9 mouse cellular contexts compared by ENCODE assay signal in the genomic region with DNA sequence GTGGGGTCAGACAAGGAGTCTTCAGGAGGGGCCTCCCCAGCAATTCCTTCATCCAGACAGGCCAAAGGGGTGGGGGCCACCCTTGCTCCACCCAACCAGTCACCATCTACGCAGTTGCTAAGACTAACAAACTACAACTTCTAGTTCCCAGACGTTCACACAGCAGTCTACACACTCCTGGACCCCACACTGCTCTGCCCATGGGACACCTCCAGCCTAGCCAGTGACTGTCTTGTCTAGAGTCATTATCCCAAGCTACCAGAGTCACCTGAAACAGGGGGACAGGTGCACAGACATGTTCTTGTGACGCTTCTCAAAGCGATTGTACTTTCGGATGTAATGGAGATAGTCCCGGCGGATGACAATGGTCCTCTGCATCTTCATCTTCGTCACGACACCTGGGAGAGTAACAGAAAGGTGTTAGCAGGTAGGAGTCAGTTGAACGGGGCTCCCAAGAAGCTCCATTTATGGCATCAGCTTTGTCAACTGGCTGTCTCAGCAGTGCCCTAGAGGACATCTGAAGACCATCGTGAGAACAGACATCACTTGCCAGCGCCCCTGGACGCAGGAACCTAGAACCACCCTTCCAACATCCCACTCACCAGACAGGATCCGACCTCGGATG. TPM values are rescaled to one million over a fixed set of nuclear protein-coding genes. Genes with fewer than 3 reads are reported as not detected.
DNase-seq lines count a peak whose midpoint lies in the region; ATAC-seq and TF ChIP-seq lines count a peak whose summit lies in the region.
"Had no signal": no experiment of that assay in that cellular context is flagged by ENCODE, and none has a peak within 500 bp of the region (broad histone marks: within the 10 kb centered on the region; RNA-seq: fewer than 3 reads in every experiment).

No protein-coding gene starts in this region.

- no peaks in the 10 kb centered on the region for H3K9me3 ChIP-seq in limb, embryonic 15.5 days
- no peaks in the 10 kb centered on the region for H3K9me3 ChIP-seq in stomach, postnatal 0 days (ENCODE audit: control insufficient read depth, low read length)

- no peak for TF ChIP-seq EP300 in stomach, postnatal 0 days (optimal IDR thresholded peaks at IDR 0.05)

- no peaks in the 10 kb centered on the region; the same call in none of the 2 replicates for H3K36me3 ChIP-seq in testis, adult 2 months (ENCODE audit: control insufficient read depth, insufficient read depth, low read length)
- peaks cover 69% of the 10 kb centered on the region for H3K36me3 ChIP-seq in limb, embryonic 15.5 days
- H3K36me3 ChIP-seq in stomach, postnatal 0 days (ENCODE audit: control insufficient read depth, insufficient read depth, low read length), result peaks cover 29% of the 10 kb centered on the region

- no peak overlapping the region for H3K27ac ChIP-seq in testis, adult 2 months (ENCODE audit: control insufficient read depth, insufficient read depth, low read depth, low read length)
- H3K27ac ChIP-seq in limb, embryonic 15.5 days, result peak overlapping the region; percentile 89
- no peak overlapping the region for H3K27ac ChIP-seq in stomach, postnatal 0 days (replicated peaks)

- peak; percentile 44 for DNase-seq in cerebellum, adult 9-10 months
- DNase-seq in cerebellum, adult 18-20 months, result no peak
- DNase-seq in testis, postnatal 10 days (ENCODE audit: low spot score), result no peak
- DNase-seq in stomach, postnatal 0 days (ENCODE audit: low spot score), result no peak
- no peak for DNase-seq in layer of hippocampus, postnatal 10 days (ENCODE audit: low spot score in 2 of 2)
- DNase-seq in natural killer cell, adult 2 months (ENCODE audit: low spot score in 2 of 2), result no peak

- H3K27me3 ChIP-seq in testis, adult 2 months (ENCODE audit: control insufficient read depth, insufficient read depth, low read length), result no peaks in the 10 kb centered on the region
- no peaks in the 10 kb centered on the region for H3K27me3 ChIP-seq in limb, embryonic 15.5 days
- H3K27me3 ChIP-seq in stomach, postnatal 0 days (ENCODE audit: control insufficient read depth, insufficient read depth, low read length), result no peaks in the 10 kb centered on the region

- no peak for TF ChIP-seq POLR2A in testis, adult 2 months (IDR thresholded peaks at IDR 0.05; ENCODE audit: control insufficient read depth, low read depth, low read length)

- H3K4me3 ChIP-seq in testis, adult 2 months (ENCODE audit: control insufficient read depth, low read depth, low read length), result peak overlapping the region; percentile 94
- H3K4me3 ChIP-seq in limb, embryonic 15.5 days, result peak overlapping the region; percentile 89
- peak overlapping the region; percentile 94 for H3K4me3 ChIP-seq in stomach, postnatal 0 days (ENCODE audit: low read depth, low read length)

- peaks cover 13% of the 10 kb centered on the region for H3K4me1 ChIP-seq in testis, adult 2 months (ENCODE audit: control insufficient read depth, insufficient read depth, low read length)
- peaks cover 54% of the 10 kb centered on the region for H3K4me1 ChIP-seq in limb, embryonic 15.5 days
- 0 out of 2 replicates have a peak, but pooled peaks cover 5% of the 10 kb centered on the region for H3K4me1 ChIP-seq in stomach, postnatal 0 days (replicated peaks; ENCODE audit: control insufficient read depth, insufficient read depth)

- peak overlapping the region; percentile 95; the same call in 1 of the 2 replicates for H3K9ac ChIP-seq in limb, embryonic 15.5 days
- peak overlapping the region; percentile 94; the same call in 1 of the 2 replicates for H3K9ac ChIP-seq in stomach, postnatal 0 days (ENCODE audit: low read length)

- no peak for TF ChIP-seq CTCF in testis, adult 2 months (IDR thresholded peaks at IDR 0.05; ENCODE audit: control insufficient read depth, insufficient read depth, insufficient replicate concordance, low read depth, low read length)
- TF ChIP-seq CTCF in stomach, postnatal 0 days (IDR thresholded peaks at IDR 0.05; ENCODE audit: low read depth), result no peak

- WGBS in limb, embryonic 15.5 days, result 78% methylated on average over 15 of the region's 15 CpGs
- WGBS in stomach, postnatal 0 days, result 74% methylated on average over 15 of the region's 15 CpGs

- ATAC-seq in limb, embryonic 15.5 days (ENCODE audit: insufficient number of reproducible peaks, low FRiP score, low TSS enrichment, low read depth), result no peak
- no peak for ATAC-seq in stomach, postnatal 0 days (ENCODE audit: low FRiP score, low TSS enrichment)

- peak overlapping the region; percentile 67 for H3K4me2 ChIP-seq in limb, embryonic 15.5 days
- H3K4me2 ChIP-seq in stomach, postnatal 0 days (replicated peaks; ENCODE audit: low read depth), result peak overlapping the region; percentile 81

RNA-seq across cellular contexts. Expression of a gene that starts 1.6 kb away (rescaled TPM):
- polyA plus RNA-seq in testis, adult 2 months (2012; rRNA removed), result 169 and 192 TPM in 2 replicates
- 1,215 and 1,484 TPM in 2 replicates for polyA plus RNA-seq in limb, embryonic 15.5 days (2015; fragmentation: Nextera tagmentation; extraction: Ambion mirVana)
- 1,142 and 1,191 TPM in 2 replicates for polyA plus RNA-seq in stomach, postnatal 0 days (2015; fragmentation: Nextera tagmentation; extraction: Ambion mirVana)
- 100 to 1,000 TPM; 456 to 554 TPM for total RNA-seq in layer of hippocampus, postnatal 10 days (2021)

RNA-seq across cellular contexts. Expression of a gene that starts 5.9 kb away (rescaled TPM):
- polyA plus RNA-seq in testis, adult 2 months (2012; rRNA removed), result 859 and 869 TPM in 2 replicates
- 1,220 and 1,390 TPM in 2 replicates for polyA plus RNA-seq in limb, embryonic 15.5 days (2015; fragmentation: Nextera tagmentation; extraction: Ambion mirVana)
- polyA plus RNA-seq in stomach, postnatal 0 days (2015; fragmentation: Nextera tagmentation; extraction: Ambion mirVana), result 1,442 and 1,485 TPM in 2 replicates
- 100 to 1,000 TPM; 946 to 985 TPM for total RNA-seq in layer of hippocampus, postnatal 10 days (2021)

RNA-seq across cellular contexts. Expression of a gene that starts 13.4 kb away (rescaled TPM):
- polyA plus RNA-seq in testis, adult 2 months (2012; rRNA removed), result 0.06 and 0.41 TPM in 2 replicates
- polyA plus RNA-seq in limb, embryonic 15.5 days (2015; fragmentation: Nextera tagmentation; extraction: Ambion mirVana), result 0.65 TPM in 1 of 2 replicates, not detected in the other
- polyA plus RNA-seq in stomach, postnatal 0 days (2015; fragmentation: Nextera tagmentation; extraction: Ambion mirVana), result 0.17 and 1.1 TPM in 2 replicates
- total RNA-seq in layer of hippocampus, postnatal 10 days (2021), result not detected
- total RNA-seq: common myeloid progenitor, adult 5-6 weeks had no signal

RNA-seq across cellular contexts. Expression of a gene that starts 13.6 kb away (rescaled TPM):
- 3.8 and 3.9 TPM in 2 replicates for polyA plus RNA-seq in testis, adult 2 months (2012; rRNA removed)
- polyA plus RNA-seq in limb, embryonic 15.5 days (2015; fragmentation: Nextera tagmentation; extraction: Ambion mirVana), result 2.1 and 2.7 TPM in 2 replicates
- 2.2 and 2.3 TPM in 2 replicates for polyA plus RNA-seq in stomach, postnatal 0 days (2015; fragmentation: Nextera tagmentation; extraction: Ambion mirVana)
- total RNA-seq in layer of hippocampus, postnatal 10 days (2021), result 1 to 10 TPM; 4.3 to 6.0 TPM

RNA-seq across cellular contexts. Expression of a gene that starts 19.0 kb away (rescaled TPM):
- polyA plus RNA-seq in testis, adult 2 months (2012; rRNA removed), result 5.4 and 5.8 TPM in 2 replicates
- polyA plus RNA-seq in limb, embryonic 15.5 days (2015; fragmentation: Nextera tagmentation; extraction: Ambion mirVana), result 99.7 and 121 TPM in 2 replicates
- polyA plus RNA-seq in stomach, postnatal 0 days (2015; fragmentation: Nextera tagmentation; extraction: Ambion mirVana), result 76.1 and 76.9 TPM in 2 replicates
- 10 to 100 TPM; 17.9 to 23.1 TPM for total RNA-seq in layer of hippocampus, postnatal 10 days (2021)
